Comparison of ENCODE assay signal across 9 mouse cellular contexts in the genomic region with DNA sequence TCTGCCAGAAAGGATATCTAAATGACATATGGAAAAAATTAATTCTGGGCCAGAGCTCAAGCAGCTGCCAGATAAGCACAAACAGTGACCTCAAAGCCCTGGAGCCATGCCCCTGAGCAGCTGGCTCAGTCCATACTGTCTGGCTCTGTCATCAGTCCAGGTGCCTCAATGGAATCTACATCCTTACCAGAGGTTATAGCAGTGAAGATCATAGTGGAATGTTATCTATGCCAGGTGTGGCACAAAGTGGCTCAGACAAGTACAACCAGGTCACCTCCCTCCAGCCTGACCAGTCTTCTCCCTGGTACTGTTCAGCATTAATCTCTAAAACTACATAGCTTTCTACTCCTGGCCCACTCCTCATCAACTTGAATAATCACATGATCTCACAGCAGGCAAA.
DNase-seq lines count a peak whose midpoint lies in the region; ATAC-seq and TF ChIP-seq lines count a peak whose summit lies in the region.
"Had no signal": no experiment of that assay in that cellular context is flagged by ENCODE, and none has a peak within 500 bp of the region (broad histone marks: within the 10 kb centered on the region; RNA-seq: fewer than 3 reads in every experiment).

No protein-coding gene starts in this region.

- H3K27me3 ChIP-seq in heart, embryonic 11.5 days (ENCODE audit: control insufficient read depth, insufficient read depth, low read length): no peaks in the 10 kb centered on the region
- H3K27me3 ChIP-seq in forebrain, postnatal 0 days (ENCODE audit: insufficient read depth, low read length): no peaks in the 10 kb centered on the region
- no peaks in the 10 kb centered on the region for H3K27me3 ChIP-seq in liver, embryonic 15.5 days

- peak; percentile 37; the same call in 1 of the 2 replicates for ATAC-seq in heart, embryonic 11.5 days (replicated peaks; ENCODE audit: insufficient number of reproducible peaks, low FRiP score, low TSS enrichment)
- ATAC-seq in CD4-positive, CD25-positive, alpha-beta regulatory T cell, adult 4 months: peak; percentile 20
- ATAC-seq in forebrain, postnatal 0 days: peak; percentile 34; the same call in 1 of the 2 replicates
- peak; percentile 22; the same call in 1 of the 2 replicates for ATAC-seq in liver, embryonic 15.5 days (ENCODE audit: insufficient read depth)

- H3K9me3 ChIP-seq in heart, embryonic 11.5 days (replicated peaks; ENCODE audit: control insufficient read depth, low read length): peaks cover 23% of the 10 kb centered on the region
- H3K9me3 ChIP-seq in forebrain, postnatal 0 days (ENCODE audit: low read length): peaks cover 12% of the 10 kb centered on the region
- no peaks in the 10 kb centered on the region; the same call in 1 of the 2 replicates for H3K9me3 ChIP-seq in liver, embryonic 15.5 days (replicated peaks)

- no peaks in the 10 kb centered on the region for H3K4me1 ChIP-seq in heart, embryonic 11.5 days (ENCODE audit: control insufficient read depth, insufficient read depth, low read length)
- H3K4me1 ChIP-seq in forebrain, postnatal 0 days (ENCODE audit: insufficient read depth): no peaks in the 10 kb centered on the region
- no peaks in the 10 kb centered on the region for H3K4me1 ChIP-seq in liver, embryonic 15.5 days (replicated peaks)

- H3K4me2 ChIP-seq in heart, embryonic 11.5 days: no peak overlapping the region
- H3K4me2 ChIP-seq in forebrain, postnatal 0 days (ENCODE audit: low read depth): no peak overlapping the region
- no peak overlapping the region for H3K4me2 ChIP-seq in liver, embryonic 15.5 days

- H3K4me3 ChIP-seq in heart, embryonic 11.5 days (ENCODE audit: low read depth, low read length): no peak overlapping the region
- no peak overlapping the region for H3K4me3 ChIP-seq in forebrain, postnatal 0 days (ENCODE audit: low read depth, low read length)
- H3K4me3 ChIP-seq in liver, embryonic 15.5 days (replicated peaks): no peak overlapping the region

- no peak for TF ChIP-seq CTCF in forebrain, postnatal 0 days (IDR thresholded peaks at IDR 0.05; ENCODE audit: low read depth)

- H3K27ac ChIP-seq in heart, embryonic 11.5 days (ENCODE audit: low read depth, low read length): no peak overlapping the region
- no peak overlapping the region for H3K27ac ChIP-seq in forebrain, postnatal 0 days (ENCODE audit: low read depth, low read length)
- H3K27ac ChIP-seq in liver, embryonic 15.5 days (replicated peaks): no peak overlapping the region

- no peak for DNase-seq in heart, postnatal 4 days
- DNase-seq in forebrain, postnatal 0 days: no peak
- no peak for DNase-seq in gastrocnemius, postnatal 10 days
- DNase-seq in kidney, postnatal 4 days: no peak
- no peak for DNase-seq in spleen, adult 18-20 months
- DNase-seq: cerebellum, adult 9-10 months had no signal

- no peak overlapping the region for H3K9ac ChIP-seq in heart, embryonic 11.5 days (ENCODE audit: low read depth, low read length)
- H3K9ac ChIP-seq in forebrain, postnatal 0 days: no peak overlapping the region
- no peak overlapping the region for H3K9ac ChIP-seq in liver, embryonic 15.5 days

- no peaks in the 10 kb centered on the region for H3K36me3 ChIP-seq in heart, embryonic 11.5 days (ENCODE audit: control insufficient read depth, insufficient read depth, low read length)
- H3K36me3 ChIP-seq in forebrain, postnatal 0 days (ENCODE audit: insufficient read depth): no peaks in the 10 kb centered on the region
- H3K36me3 ChIP-seq in liver, embryonic 15.5 days (replicated peaks): no peaks in the 10 kb centered on the region
